Mouse (Mus musculus) monocyte, adult 5-6 weeks (primary cell): ENCODE results near the gene Tmem151a. TPM values are rescaled to one million over a fixed set of nuclear protein-coding genes. Genes with fewer than 3 reads are reported as not detected.

Experiments
- ATAC-seq: fragments of 153-309, 156-312 bp; replicated peaks from 2 replicates; pipeline ENCODE4 v1.8.0; 2017; ENCODE audit warnings: mild to moderate bottlenecking; ENCODE audit not compliant: low TSS enrichment, insufficient number of reproducible peaks, severe bottlenecking, poor library complexity, low FRiP score
- total RNA-seq: library from RNA; stranded (forward); fragments of 200-1000, 200-491, 200-594 nt; gene quantifications from 3 replicates; pipeline ENCODE4 v1.2.3, GENCODE M21; 2017

Gene Tmem151a
- total RNA-seq, 1 experiment from 2014 or later, result 0.67 TPM

DNA sequence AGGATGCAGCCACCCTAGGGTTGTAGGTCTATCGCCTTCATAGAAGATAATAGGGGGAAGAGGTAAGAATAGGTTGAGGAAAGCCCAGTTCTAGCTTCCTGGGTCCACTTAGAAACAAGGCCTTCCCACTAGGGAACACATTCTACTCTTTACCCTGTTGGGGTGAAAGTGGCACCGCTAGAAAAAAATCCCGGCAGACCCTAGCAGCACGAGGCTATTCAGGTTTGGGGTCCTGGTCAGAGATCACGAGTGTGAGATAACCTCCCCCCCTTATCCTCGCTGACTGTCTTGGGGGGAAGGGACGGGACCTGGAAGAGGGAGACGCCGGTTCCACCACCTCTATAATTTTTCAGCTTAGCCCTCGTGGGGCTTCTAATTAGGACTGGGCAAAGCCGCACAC, 14.3 kb downstream of the Tmem151a start:
- ATAC-seq, result no peak

DNA sequence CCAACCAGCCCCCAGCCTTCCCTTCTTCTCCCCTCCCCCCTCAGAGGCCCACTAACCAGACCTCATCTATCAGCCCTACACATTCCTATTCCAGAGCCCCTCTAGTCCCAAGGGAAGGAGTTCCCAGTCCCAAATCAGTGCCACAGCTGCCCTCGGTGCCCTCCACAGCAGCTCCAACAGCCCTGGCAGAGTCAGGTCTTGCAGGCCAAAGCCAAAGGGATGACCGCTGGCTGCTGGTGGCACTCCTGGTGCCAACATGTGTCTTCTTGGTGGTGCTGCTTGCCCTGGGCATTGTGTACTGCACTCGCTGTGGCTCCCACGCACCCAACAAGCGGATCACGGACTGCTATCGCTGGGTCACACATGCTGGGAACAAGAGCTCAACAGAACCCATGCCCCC, 15.4 kb downstream of the Tmem151a start:
- no peak for ATAC-seq

DNA sequence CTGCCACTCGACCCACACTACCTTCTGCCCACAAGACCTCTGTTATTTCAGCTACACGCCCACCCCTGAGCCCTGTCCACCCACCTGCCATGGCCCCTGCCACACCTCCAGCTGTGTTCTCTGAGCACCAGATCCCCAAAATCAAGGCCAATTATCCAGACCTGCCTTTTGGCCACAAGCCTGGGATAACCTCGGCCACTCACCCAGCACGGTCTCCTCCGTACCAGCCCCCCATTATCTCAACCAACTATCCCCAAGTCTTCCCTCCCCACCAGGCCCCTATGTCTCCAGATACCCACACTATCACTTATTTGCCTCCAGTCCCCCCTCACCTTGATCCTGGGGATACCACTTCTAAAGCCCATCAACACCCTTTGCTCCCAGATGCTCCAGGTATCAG, 15.8 kb downstream of the Tmem151a start:
- no peak for ATAC-seq

DNA sequence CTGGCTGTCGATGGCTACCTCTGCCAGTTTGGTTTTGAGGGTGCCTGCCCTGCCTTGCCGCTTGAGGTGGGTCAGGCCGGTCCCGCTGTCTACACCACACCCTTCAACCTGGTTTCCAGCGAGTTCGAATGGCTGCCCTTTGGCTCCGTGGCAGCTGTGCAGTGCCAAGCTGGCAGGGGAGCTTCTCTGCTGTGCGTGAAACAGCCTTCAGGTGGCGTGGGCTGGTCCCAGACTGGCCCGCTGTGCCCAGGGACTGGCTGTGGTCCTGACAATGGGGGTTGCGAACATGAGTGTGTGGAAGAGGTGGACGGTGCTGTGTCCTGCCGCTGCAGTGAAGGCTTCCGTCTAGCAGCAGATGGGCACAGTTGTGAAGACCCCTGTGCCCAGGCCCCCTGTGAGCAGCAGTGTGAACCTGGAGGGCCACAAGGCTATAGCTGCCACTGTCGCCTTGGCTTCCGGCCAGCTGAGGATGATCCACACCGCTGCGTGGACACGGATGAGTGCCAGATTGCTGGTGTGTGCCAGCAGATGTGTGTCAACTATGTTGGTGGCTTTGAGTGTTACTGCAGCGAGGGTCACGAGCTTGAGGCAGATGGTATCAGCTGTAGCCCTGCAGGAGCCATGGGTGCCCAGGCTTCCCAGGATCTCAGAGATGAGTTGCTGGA, 16.6 kb downstream of the Tmem151a start:
- no peak for ATAC-seq

DNA sequence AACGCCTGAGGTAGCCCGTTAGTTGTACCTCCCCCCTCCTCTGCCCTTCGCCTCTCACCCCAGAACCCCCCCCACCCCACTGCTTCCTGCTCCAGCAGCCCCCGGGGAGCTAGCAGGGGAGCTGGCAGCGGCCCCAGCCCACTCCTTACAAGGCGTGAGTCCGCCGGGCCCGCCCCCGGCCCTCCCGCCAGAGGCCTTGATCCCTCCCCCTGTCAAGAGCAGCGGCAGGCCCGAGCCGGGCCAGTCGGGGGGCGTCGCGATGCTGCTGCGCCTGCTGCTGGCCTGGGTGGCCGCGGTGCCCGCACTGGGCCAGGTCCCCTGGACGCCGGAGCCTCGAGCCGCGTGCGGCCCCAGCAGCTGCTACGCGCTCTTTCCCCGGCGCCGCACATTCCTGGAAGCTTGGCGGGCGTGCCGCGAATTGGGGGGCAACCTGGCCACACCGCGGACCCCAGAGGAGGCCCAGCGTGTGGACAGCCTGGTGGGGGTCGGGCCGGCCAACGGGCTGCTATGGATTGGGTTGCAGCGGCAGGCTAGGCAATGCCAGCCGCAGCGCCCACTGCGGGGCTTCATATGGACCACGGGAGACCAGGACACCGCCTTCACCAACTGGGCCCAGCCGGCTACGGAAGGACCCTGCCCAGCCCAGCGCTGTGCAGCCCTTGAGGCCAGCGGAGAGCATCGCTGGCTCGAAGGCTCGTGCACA, 17.3 kb downstream of the Tmem151a start, which contains the start of gene Cd248:
Cd248 (plus strand) TSS at position 212 of the 703 bp plus-strand sequence.
- ATAC-seq, result no peak

DNA sequence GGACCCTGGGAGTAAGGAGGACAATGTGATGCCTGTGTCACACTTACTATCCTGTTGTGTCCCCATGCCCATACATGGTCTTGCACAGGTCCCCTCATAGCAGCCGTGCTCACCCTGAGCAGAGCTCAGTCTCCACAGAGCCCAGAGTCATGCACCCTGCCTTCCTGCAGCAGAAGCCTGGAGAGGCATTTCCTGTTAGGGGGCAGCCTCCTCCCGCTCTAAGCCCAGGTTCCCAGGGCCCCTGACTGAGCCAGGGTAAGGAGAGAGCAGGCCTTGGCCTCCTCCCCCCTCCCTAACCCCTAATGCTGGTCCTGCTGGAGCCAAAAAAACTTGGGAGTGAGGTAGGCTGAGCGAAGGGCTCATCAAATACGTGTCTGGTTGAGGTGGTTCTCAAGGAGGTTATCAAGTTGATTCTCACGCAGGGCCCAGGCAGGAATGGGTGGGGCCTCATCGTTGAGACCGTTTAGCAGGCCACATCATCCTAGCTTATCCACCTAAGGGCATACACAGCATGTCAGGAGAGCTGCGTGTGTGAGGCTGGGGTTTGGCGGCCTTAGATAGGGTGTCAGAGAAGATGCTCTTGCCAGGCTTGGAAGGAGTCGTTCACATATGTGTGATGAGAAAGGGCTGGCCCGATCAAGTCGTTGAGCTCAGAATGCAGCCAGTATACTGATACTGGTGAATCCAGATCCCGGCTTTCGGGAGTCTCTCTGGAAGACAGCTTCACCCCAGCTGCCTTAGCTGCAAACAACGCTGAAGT, 18.1 kb downstream of the Tmem151a start:
- ATAC-seq, result no peak

DNA sequence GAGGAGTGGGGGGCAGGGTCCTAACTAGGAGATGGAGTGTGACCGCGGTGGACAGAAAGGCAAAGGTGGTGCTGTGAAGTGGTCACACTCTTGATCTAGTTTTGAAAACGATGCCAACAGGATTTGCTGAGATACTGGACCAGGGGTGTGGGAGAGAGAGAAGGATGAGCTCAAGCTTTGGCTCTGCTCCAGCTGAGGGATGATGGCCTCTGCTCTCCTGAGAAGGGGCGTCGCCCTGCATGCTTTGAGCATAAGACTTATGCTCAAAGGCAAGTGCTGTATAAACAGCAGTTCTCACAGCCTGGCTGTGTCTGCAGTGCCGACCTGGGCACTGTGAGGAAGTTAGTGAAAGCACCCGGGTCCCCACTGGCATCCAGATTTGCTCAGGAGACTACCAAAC, 20.2 kb downstream of the Tmem151a start:
- ATAC-seq, result no peak

DNA sequence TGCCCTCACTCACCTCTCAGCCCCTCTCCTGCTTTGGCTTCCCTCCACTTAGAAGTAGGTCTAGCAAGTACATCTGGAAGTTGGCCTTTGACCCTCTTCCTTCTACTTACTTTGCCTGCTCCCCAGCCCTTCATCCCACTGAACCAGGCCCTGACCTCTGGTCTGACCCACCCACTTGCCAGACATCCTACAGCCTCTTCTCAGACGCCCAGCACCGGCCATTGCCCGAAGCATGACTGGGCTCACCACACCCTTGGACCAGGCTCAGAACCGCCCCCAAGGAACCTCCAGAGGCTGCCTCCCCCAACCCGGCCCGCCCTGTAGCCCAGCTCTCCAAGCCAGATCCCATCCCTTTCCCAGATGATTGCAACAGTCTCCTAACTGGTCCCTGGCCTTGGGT, 22.9 kb downstream of the Tmem151a start:
- no peak for ATAC-seq

DNA sequence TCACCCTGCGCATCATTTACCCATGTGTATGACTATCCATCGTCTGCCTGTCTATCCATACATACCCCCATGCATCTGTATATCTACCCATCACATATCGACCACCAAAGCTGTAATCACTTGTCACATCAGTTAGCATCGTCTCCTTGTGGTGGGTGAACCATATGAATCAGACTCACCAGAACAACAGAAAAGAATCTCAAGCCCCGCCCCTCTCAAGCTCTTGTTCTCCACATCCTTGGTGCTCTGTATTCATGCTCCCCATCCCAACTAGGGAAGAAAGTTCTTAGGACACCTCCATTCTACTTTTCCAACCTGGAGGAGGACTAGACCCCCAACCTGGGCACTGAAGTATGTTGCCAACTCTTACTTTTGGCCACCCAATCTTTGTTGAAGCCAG, 23.3 kb downstream of the Tmem151a start:
- ATAC-seq, result no peak

DNA sequence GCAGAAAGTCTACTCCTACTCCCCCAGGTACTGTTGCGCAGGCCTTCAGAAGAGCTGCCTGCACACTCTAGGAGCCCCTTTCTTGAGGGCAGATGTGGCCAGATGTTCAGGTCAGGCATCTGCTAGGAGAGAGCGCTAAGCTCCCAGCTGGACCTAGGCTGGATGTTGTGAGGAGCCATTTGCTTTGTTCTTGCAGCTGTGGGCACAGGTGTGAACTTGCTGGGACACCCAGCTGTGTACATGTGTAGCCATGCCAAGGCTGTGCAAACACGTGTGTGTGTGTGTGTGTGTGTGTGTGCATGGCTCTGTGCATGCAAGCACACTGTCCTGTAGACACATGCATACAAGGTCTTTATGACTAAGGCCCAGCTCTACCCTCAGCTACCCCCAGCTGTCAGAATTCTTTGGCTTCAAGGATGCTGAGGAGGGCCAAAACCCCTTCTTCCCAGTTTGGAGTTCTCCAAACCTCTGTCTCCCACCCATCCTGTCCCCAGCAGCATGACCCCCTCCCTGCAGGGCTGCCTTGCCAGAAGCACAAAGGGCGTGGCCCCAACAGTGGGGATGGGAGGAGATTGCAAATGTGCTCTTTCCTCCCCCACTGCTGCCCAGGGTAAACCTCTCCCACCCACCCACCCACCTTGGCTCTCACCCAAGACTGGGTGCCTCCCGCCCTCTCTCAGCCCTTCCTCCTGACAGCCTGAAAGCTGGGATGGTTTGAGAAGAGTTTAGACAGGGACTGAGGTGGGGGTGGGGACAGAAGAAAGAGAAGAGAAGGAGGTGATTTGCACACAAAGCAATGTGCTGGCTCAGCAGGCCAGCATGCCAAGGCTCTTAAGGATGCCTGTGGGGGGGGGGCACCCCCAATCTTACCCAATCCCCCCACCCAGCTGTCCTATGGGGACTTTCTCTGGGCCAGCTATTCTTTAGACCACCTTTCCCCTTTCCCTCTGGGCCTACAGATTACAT, 24.7 kb downstream of the Tmem151a start:
- ATAC-seq, result no peak

DNA sequence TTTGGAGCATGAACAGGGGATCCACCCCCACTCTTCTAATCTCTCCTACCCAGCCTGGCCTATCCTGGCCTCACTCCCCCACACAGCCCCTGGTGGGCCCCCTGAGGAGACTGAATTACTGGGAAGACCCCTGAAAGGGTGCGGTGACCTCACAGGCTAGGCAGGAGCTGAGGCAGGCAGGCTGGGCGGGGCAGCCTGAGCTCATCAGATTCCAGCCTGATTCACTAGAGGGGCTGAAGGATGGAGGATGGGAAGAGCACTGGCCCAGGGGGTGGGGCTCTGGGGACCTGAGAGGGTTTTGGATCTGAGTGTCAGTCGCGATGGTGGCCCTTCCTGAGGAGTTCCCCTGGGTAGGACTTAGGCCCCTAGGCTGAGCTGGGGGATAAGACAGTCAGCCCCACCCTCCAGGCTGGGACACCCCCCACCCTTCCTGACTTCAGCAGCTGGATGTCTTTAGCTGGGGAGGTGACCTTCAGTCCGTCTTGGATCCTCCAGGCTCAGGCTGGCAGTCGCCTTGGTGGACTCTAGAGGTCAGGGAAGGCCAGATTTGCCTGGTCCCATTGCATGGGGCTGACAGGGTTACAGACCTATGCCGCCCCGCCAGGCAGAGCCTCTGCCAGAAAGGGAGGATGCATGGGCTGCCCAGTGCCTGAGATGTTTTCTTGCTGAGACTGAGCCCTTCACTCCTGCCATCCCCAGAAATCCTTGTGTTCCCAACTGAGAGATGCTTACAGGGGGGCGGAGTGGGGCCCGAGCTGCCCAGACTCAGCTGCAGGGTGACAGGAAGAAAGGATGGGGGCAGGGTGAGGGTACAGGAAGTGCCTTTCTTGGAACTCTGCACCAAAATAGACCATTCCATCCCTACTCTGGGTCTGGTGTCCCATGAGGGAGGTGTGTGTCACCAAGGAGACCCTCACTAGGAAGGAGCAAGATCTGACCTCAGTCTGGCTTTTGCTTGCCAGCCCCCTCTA, 26.2 kb downstream of the Tmem151a start:
- ATAC-seq, result no peak

DNA sequence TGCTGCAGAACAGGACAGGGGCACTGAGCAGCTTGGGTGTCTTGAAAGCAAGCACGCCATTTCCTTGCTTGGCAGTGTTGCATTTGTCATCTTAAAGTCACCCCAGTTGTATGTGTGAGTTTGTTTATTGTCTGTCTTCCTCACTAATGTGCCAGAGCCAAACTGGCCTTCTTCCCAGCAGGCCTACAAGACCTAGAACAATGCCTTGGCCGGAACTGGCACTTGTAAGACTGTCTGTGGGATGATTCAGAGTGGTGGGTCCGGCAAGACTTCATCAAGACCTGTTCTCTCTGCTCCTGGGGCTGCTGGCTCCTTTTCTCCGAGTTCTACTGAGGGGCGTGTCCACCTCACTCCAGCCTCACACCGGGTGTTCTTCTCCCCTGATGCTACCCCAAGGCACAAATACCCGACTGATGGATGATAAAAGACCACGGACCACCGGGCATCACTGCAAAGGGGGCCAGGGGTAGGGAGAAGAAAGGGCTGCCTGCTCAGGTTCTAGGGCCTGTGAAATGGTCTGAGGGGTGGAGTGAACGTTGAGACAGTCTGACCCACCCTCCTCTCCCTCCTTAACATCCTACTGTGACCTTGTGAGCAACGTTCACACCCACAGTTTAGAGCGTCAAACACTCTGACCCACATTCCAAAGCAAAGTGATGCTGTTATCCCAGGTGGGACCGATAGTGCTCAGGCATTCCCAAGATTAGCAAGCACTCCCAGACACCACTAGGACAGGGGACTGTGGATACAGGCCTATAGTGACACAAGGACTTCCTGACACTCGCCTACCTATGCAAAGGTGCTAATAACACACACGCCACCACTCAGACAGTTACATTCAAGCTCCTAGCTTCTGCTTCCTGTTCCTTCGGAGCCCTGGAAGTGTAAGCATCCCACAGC, 27.2 kb downstream of the Tmem151a start:
- no peak for ATAC-seq

DNA sequence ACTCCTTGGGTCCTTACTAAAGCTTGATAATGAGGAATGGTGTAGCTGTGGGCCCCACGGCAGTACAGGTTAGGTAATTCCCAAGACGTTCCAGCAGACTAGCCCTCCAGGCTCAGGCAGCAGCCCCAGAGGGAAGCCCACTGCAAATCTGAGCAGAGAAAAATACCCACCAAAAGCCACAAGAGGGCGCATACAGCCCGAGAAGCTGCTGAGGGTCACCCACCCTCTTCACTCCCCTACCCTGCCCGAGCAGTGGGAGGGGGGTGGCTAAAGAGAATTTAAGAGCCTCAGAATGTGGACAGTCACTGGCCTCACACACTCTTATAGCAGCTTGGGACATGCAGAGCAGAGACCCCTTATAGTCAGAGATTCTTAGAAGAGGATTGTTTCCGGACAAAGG, 29.1 kb downstream of the Tmem151a start:
- ATAC-seq, result no peak

DNA sequence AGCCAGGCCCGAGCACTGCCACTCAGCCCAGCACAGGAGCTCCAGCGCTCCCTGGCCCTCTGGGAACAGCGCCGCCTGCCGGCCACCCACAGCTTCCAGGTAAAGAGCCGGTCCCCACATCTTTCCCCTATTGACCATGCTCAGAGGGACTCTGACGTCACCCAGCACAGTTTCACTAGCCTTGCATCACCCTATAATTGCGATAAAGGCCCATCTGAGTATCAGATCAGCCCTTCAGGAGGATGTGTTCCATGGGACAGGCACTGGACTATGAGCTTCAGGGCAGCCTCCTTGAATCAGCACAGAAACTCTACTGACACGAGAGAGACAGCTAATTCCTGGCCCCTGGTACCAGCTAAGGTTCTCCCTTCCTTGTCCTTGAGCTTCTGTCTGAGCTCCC, 31.4 kb downstream of the Tmem151a start:
- ATAC-seq, result no peak

DNA sequence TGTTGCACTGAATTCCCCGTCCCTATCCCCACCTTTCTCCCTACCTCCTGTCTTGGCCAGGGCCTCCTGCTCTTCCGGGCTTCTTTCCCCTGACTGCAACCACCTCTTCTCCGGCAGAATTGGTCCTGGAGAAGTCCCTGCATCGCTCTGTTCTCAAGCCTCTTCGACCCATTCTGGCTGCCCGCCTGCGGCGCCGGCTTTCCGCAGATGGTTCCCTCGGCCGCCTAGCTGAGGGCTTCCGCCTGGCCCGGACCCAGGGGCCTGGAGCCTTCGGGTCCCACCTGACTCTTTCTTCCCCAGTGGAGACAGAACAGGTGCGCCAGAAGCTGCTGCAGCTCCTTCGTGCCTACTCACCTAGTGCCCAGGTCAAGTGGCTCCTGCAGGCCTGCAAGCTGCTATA, 32.5 kb downstream of the Tmem151a start:
- ATAC-seq, result no peak

DNA sequence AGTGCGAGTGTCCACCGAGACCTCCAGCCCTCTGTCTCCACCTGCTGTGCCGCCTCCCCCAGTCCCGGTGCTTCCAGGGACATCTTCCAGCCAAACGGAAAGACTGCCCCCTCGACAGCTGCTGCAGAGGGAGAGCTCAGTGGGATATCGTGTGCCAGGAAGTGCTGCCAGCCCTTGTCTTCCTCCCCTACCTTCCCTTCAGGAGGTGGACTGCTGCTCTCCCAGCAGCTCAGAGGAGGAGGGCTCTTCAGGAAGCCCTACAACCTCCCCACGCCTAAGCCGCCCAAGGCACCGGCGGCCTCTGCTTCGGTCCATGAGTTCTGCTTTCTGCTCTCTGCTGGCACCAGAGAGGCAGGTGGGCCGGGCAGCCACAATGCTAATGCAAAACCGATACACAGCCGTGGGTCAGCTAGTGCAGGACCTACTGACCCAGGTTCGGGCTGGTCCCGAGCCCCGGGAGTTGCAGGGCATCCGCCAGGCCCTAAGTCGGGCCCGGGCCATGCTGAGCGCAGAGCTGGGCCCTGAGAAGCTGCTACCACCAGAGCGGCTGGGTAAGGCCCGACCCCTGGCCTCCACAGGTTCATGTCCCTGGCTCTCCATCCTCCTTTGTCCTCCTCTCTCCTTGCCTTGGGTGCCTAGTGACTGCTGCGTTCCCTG, 33.0 kb downstream of the Tmem151a start:
- no peak for ATAC-seq
